Mouse (Mus musculus) fat pad, adult 2 months (tissue): ENCODE measurements around the gene Ccdc82.

Experiments
- DNase-seq: peaks from one replicate; pipeline ENCODE4 v3.0.0-alpha.2; 2011; ENCODE audit warnings: low read depth, low spot score; ENCODE audit errors: extremely low read depth

The Ccdc82 gene

GRCm38 (mm10) chr9:13246815-13247638 is at the start of gene Ccdc82:
Gene Ccdc82, plus strand, starts transcription at chr9:13246955.
- DNase-seq = no peak

DNA sequence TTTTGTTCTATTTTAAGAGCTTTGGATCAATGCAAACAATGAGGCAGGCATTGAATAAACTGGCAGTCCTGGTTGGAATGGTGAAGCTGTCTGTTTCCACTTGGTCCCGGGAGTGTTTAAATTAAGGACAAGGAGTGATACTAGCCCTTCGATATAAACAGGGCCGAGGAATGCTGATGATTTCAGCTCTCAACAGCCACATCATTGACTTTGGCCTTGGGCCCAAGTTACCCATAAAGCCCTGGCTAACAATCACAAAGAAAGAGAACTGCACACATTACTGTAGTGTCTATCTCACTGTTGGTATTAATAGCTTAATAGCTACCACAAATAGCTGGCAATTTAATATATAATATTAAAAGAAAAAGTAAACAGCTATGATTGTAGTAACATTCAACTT is 46.7 kb upstream of the Ccdc82 start:
- no peak for DNase-seq

- no peak for DNase-seq
These were observed 43.6 kb upstream of the Ccdc82 start for GRCm38 (mm10) chr9:13203109-13203508.

GRCm38 (mm10) chr9:13203681-13204080 is 43.1 kb upstream of the Ccdc82 start:
- no peak for DNase-seq

DNA sequence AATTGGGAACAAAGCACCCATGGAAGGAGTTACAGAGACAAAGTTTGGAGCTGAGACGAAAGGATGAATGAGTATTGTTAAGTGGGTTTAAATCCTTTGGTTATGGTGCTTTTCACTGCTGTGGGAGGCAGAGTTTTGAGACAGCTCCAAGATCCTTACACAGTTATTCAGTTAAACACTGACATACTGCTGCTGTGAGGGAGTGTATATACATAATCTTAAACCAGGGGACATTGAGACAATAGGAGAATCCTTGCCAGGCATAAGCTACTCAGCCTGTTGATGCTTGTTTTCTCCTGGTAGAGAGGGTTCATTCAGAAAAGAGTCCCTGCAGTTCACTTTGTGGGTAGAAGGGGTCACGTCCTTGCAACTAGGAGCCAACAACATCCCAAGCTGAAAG is 40.4 kb upstream of the Ccdc82 start:
- no peak for DNase-seq

GRCm38 (mm10) chr9:13225872-13226271 is 20.9 kb upstream of the Ccdc82 start:
- no peak for DNase-seq

DNA sequence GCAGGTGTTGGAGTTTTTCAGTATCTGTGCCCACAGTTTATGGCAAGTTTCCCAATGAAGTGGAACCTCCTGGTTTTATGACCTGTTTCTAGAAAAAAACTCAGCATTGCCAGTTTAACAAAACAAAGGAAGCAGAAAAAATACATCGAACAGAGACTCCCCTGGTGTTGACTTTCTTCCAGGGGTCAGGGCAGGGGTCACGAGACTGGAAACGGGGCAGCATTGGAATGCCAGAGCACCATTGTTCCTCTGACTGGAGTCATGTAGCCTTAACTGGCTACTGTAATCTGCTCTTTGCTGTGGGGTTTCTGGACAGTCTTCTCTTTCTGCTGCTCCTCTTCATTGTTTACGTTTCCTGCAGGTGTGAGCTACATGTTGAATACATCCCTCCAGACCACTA is 16.2 kb upstream of the Ccdc82 start:
- no peak for DNase-seq

- DNase-seq = no peak
These were observed 15.1 kb upstream of the Ccdc82 start for GRCm38 (mm10) chr9:13231545-13232216.

GRCm38 (mm10) chr9:13242321-13242720 is 4.4 kb upstream of the Ccdc82 start:
- no peak for DNase-seq

DNA sequence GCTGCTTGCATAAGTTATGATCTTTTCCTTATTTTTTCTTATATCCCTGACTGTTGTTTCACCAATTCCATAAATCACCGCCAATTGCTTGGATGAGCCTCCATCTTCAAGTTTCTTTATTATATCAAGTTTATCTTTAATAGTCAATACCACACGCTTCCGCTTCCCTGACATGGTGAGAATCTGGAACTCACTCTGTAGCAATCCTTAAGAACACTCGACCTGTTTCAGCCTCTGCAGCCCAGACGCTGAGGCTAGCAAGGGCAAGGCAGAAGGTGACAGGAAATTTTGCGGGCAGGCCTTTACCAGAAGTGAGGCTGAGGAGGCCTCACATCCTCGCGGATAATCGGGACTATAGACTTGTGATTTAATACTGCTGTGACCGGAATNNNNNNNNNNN is 1.3 kb upstream of the Ccdc82 start, which contains the start of gene Jrkl:
Gene Jrkl, minus strand, starts transcription at position 349 of the 400 bp plus-strand sequence.
- DNase-seq = no peak

DNA sequence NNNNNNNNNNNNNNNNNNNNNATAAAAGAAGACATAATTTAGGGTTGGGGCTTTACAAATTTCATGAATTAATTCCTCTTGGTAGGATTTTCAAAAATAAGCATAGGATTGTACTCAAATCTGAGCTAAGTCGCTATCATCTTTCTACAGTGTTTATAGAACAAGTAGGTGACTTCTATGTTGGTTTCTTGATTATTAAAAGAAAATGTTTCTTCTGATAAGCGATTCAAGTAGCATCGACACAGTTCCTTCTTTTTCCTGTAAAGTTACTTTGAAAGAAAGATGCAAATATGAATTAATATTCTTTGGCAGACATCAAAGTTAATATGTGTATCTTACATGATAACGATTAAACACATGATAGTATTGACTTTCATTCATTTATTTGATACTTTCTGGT is 1.3 kb downstream of the Ccdc82 start:
- no peak for DNase-seq

- no peak for DNase-seq
These were observed 4.5 kb downstream of the Ccdc82 start for GRCm38 (mm10) chr9:13251251-13251650.

GRCm38 (mm10) chr9:13256726-13257125 is 10.0 kb downstream of the Ccdc82 start:
- no peak for DNase-seq

- DNase-seq = no peak
These were observed 11.4 kb downstream of the Ccdc82 start for GRCm38 (mm10) chr9:13258173-13258572.

GRCm38 (mm10) chr9:13260980-13261379 is 14.2 kb downstream of the Ccdc82 start:
- DNase-seq = no peak

- DNase-seq = no peak
These were observed 26.5 kb downstream of the Ccdc82 start for GRCm38 (mm10) chr9:13273219-13273618.

DNA sequence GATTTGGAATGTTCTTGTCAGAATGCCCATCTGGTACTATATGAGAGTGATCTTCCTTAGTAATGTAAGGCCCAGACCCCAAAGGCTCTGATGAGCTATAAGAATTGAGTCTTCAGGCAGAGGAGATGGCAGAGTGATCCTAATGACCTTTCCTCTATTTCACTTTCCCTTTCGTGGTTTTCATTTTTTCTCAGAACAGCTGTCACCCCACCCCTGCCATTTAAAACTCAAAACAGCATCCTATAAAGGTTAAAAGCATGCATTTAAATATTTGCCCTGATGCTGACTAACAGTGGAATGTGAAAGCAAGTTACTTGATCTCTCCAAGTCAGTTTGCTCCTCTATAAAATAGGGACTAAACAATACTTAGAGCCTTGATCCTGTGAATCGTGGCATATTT is 40.7 kb downstream of the Ccdc82 start:
- no peak for DNase-seq

GRCm38 (mm10) chr9:13296274-13297121 is 49.7 kb downstream of the Ccdc82 start:
- DNase-seq = no peak

GRCm38 (mm10) chr9:13297122-13297667 is 50.4 kb downstream of the Ccdc82 start:
- no peak for DNase-seq

DNA sequence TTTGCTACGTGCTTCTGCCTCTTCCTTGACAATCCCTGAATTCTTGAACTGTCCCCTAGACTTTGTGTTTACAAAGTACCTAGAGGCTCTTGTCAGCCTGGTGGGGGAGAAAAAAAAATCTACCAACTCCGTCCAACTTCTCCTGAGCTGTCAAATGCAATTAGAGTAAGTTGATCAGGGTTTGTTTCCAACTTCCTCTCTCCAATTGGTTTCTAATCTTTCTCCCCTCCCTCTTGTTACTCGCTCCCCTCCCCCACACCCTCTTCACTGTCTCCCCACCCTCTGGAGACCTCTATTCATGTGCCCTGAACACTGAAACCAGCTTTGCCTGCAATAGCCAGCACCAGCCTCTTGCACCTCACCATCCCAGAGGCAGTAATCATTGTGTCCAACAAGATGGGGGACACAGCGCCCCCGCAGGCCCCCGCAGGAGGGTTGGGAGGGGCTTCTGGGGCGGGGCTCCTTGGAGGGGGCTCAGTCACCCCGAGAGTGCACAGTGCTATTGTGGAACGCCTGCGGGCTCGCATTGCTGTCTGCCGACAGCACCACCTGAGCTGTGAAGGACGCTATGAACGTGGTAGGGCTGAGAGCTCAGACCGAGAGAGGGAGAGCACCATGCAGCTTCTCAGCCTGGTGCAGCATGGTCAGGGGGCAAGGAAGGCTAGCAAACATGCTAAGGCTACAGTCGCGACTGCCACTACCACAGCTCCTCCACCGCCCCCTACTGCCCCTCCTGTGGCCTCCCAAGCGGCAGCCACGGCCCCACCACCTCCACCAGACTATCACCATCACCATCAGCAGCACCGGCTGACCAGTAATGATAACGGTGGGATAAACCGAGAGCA is 51.1 kb downstream of the Ccdc82 start, which contains the start of gene Maml2:
Gene Maml2, plus strand, starts transcription at position 290 of the 845 bp plus-strand sequence.
- DNase-seq = no peak
